Mouse (Mus musculus): ENCODE data around the gene Tram1l1.
"Not testable (repeated sequence)": the region's sequence is repeated elsewhere in the genome, so short reads cannot be mapped to it uniquely, and the experiment has no call there.

Tram1l1 gene

GRCm38 (mm10) chr3:124320821-124321576 lies at the start of gene Tram1l1:
Gene Tram1l1 (plus strand): TSS chr3:124320855.
- peak; percentile 50 for DNase-seq

GRCm38 (mm10) chr3:124271229-124271628 lies 49.4 kb upstream of the Tram1l1 start:
- no peak for DNase-seq

DNA sequence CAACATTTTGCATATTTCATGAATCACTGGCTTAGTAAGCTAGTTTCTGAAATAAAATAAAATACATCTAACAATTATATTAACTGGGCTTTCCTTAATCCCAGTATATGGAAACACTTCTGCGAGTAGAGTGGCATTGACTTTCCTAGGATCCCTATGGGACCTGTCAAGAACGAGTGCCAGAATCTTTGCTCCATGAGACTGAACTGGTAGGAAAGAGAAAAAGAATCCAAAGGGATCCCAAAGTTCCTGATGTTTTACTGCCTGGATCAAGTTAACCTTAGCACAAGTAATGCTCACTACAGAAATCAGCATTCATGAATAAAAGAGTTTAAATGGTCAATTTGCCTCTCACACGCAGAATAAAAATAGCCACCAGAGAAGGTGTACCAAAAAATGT lies 49.0 kb upstream of the Tram1l1 start:
- no peak for DNase-seq

GRCm38 (mm10) chr3:124272465-124273089 lies 48.1 kb upstream of the Tram1l1 start:
- no peak for DNase-seq

GRCm38 (mm10) chr3:124274928-124275609 lies 45.6 kb upstream of the Tram1l1 start:
- peak; percentile 27 for DNase-seq

GRCm38 (mm10) chr3:124288936-124289335 lies 31.7 kb upstream of the Tram1l1 start:
- DNase-seq = not testable (repeated sequence)

GRCm38 (mm10) chr3:124319254-124319653 lies 1.4 kb upstream of the Tram1l1 start:
- no peak for DNase-seq

- DNase-seq = no peak
Observed at GRCm38 (mm10) chr3:124320398-124320797, 257 bp upstream of the Tram1l1 start.

- no peak for DNase-seq
Observed at GRCm38 (mm10) chr3:124346445-124346844, 25.8 kb downstream of the Tram1l1 start.

GRCm38 (mm10) chr3:124357533-124357932 lies 36.9 kb downstream of the Tram1l1 start:
- no peak for DNase-seq

DNA sequence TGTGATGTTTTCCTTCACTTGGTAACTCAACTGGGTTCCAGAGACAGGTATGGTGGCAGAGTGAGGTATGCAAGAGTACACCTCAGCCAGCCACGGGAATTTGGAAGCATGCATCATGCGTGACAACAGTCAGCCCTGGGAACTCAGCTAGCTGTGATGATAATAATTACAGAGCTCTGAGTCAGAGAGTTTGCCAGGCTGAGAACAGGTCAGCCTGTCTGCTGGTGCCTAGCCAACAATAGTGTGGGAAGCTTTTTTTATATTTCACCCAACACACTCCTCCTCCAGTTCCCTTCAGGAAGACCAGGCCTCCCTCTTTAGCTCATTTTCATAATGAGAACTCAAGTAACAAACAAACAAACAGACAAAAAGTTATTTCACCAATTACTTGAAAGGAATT lies 51.4 kb downstream of the Tram1l1 start:
- no peak for DNase-seq
